21 mouse cellular contexts compared by ENCODE assay signal in the genomic region with DNA sequence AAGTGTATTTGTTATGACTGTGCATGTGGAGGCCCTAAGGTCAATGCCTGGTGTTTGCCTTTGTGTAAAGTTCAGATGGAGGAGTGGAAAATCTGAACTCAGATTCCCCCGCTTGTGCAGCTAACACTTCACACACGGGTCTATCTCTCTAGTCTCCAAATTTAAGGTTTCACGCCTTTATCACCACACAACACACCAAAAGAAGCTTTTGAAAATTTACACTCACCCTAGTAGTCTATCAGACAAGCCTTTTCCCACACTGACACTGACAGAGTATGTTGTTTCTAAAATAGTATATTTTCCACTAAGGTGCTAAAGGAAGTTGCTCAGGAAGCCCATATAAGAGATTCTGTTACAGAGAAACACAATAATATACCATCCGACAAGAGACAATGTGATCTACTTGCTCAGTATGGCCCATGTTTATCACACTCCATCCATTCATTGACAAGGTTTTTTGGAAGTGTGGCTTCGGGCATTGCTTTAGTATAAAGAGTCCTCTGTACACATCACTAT.
"Had no signal": no experiment of that assay in that cellular context is flagged by ENCODE, and none has a peak within 500 bp of the region (broad histone marks: within the 10 kb centered on the region; RNA-seq: fewer than 3 reads in every experiment).

No protein-coding gene starts in this region.

- H3K27me3 ChIP-seq: liver, embryonic 12.5 days; lung, embryonic 15.5 days; midbrain, embryonic 12.5 days; neural tube, embryonic 12.5 days; stomach, embryonic 15.5 days had no signal

- DNase-seq: lung, adult 18-20 months; lung, postnatal 10 days; lung, postnatal 4 days; midbrain, embryonic 14.5 days; retina, postnatal 1 day; right cerebral cortex, adult 18-20 months; right cerebral cortex, postnatal 25 days; right cerebral cortex, postnatal 4 days; spleen, adult 18-20 months; thymus, postnatal 25 days; thymus, postnatal 4 days had no signal

- H3K9ac ChIP-seq: liver, embryonic 12.5 days; liver, embryonic 14.5 days; lung, embryonic 15.5 days; midbrain, embryonic 12.5 days; neural tube, embryonic 12.5 days; stomach, embryonic 15.5 days had no signal

- H3K36me3 ChIP-seq: liver, embryonic 12.5 days; lung, embryonic 15.5 days; midbrain, embryonic 10.5 days; midbrain, embryonic 12.5 days; neural tube, embryonic 12.5 days; stomach, embryonic 15.5 days had no signal

- ATAC-seq: liver, embryonic 12.5 days; midbrain, embryonic 16.5 days had no signal

- H3K4me2 ChIP-seq: liver, embryonic 12.5 days; lung, embryonic 15.5 days; midbrain, embryonic 12.5 days; neural tube, embryonic 12.5 days; stomach, embryonic 15.5 days had no signal

- H3K4me3 ChIP-seq: liver, embryonic 12.5 days; lung, embryonic 15.5 days; midbrain, embryonic 10.5 days; midbrain, embryonic 12.5 days; myocyte; neural tube, embryonic 12.5 days; stomach, embryonic 15.5 days had no signal

- H3K4me1 ChIP-seq: lung, embryonic 15.5 days; midbrain, embryonic 12.5 days; neural tube, embryonic 12.5 days; stomach, embryonic 15.5 days had no signal

- H3K27ac ChIP-seq: liver, embryonic 12.5 days; liver, embryonic 14.5 days; lung, embryonic 15.5 days; midbrain, embryonic 10.5 days; midbrain, embryonic 12.5 days; neural tube, embryonic 12.5 days; stomach, embryonic 15.5 days; stomach, postnatal 0 days had no signal

- H3K9me3 ChIP-seq: liver, embryonic 12.5 days; lung, embryonic 15.5 days; midbrain, embryonic 10.5 days; midbrain, embryonic 12.5 days; neural tube, embryonic 12.5 days; stomach, embryonic 15.5 days had no signal
